Mouse (Mus musculus): ENCODE results near the gene Ccdc62. TPM values are rescaled to one million over a fixed set of nuclear protein-coding genes. Genes with fewer than 3 reads are reported as not detected.
A peak's percentile ranks its signal among the peaks of the same experiment; 100 is the strongest.

Ccdc62 gene
- polyA plus RNA-seq, 1 experiment, result 10.6 TPM

DNA sequence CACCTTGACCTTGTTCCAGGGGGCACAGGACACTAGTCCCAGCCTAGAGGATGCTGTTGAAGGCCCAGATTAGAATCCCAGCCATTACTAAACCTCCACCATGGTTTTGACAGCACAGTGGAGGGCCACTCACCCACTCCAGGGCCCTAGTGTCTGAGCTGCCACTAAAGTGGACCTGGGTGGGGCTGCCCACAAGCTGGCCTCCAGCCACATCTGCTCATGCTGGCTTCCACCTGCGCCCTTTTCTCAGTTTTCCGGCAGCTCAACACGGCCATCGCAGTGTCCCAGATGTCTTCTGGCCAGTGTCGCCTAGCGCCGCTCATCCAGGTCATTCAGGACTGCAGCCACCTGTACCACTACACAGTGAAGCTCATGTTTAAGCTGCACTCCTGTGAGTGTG lies 64.0 kb downstream of the Ccdc62 start:
- Histone ChIP-seq H3K27ac (ENCODE audit: control insufficient read depth, insufficient read depth, low read depth, low read length, poor library complexity) (no peak overlapping the region), H3K4me1 (ENCODE audit: control insufficient read depth, insufficient read depth, low read length) (no peaks in the 10 kb centered on the region), H3K4me3 (replicated peaks; ENCODE audit: control insufficient read depth, low read depth, low read length) (no peak overlapping the region)
- WGBS, result 92% methylated on average over 7 of the region's 7 CpGs
- TF ChIP-seq CTCF (IDR thresholded peaks at IDR 0.05; ENCODE audit: control insufficient read depth, insufficient read depth, low read length), result no peak
- no peak for TF ChIP-seq POLR2A (IDR thresholded peaks at IDR 0.05; ENCODE audit: borderline replicate concordance, control insufficient read depth, low read depth, low read length)

DNA sequence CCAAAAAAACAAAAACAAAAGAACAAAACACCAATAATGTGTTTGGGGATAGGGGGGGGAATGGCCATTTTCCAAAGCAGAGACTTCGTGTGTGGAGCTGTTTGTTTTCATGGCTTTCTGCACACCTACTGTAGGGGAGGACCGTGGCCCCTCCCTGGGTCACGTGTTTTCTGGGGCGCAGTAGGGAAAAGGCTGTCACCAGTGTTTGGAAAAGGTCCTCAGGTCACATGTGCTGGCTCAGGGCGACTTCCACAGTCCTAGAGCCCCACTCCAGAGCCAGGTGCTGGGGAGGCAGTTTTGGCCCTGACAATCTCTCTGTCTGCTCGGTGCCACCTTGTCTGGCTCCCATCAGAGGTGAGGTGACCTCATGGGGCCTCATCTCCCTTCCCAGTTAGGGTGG lies 64.9 kb downstream of the Ccdc62 start:
- no peak overlapping the region for H3K4me3 ChIP-seq (replicated peaks; ENCODE audit: control insufficient read depth, low read depth, low read length)
- 82% methylated on average over 6 of the region's 6 CpGs for WGBS
- no peak for TF ChIP-seq CTCF (IDR thresholded peaks at IDR 0.05; ENCODE audit: control insufficient read depth, insufficient read depth, low read length)
- no peak for TF ChIP-seq POLR2A (IDR thresholded peaks at IDR 0.05; ENCODE audit: borderline replicate concordance, control insufficient read depth, low read depth, low read length)
- H3K27ac ChIP-seq (ENCODE audit: control insufficient read depth, insufficient read depth, low read depth, low read length, poor library complexity), result no peak overlapping the region
- no peaks in the 10 kb centered on the region for H3K4me1 ChIP-seq (ENCODE audit: control insufficient read depth, insufficient read depth, low read length)

DNA sequence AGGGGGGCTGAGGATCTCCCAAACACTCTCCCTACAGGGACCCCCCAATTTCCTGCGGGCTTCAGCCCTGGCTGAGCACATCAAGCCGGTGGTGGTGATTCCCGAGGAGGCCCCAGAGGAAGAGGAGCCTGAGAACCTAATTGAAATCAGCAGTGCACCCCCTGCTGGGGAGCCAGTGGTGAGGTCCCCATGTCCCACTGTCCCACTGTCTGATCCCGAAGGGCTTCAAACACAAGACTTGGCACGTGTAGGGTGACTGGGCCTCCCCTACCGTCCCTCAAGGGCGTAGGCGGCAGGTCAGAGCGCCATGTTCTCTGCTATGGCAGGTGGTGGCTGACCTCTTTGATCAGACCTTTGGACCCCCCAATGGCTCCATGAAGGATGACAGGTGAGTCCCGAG lies 65.7 kb downstream of the Ccdc62 start:
- TF ChIP-seq CTCF (IDR thresholded peaks at IDR 0.05; ENCODE audit: control insufficient read depth, insufficient read depth, low read length) (no peak), POLR2A (IDR thresholded peaks at IDR 0.05; ENCODE audit: borderline replicate concordance, control insufficient read depth, low read depth, low read length) (no peak)
- Histone ChIP-seq H3K27ac (ENCODE audit: control insufficient read depth, insufficient read depth, low read depth, low read length, poor library complexity) (no peak overlapping the region), H3K4me1 (ENCODE audit: control insufficient read depth, insufficient read depth, low read length) (no peaks in the 10 kb centered on the region), H3K4me3 (replicated peaks; ENCODE audit: control insufficient read depth, low read depth, low read length) (no peak overlapping the region)
- 85% methylated on average over 10 of the region's 10 CpGs for WGBS

DNA sequence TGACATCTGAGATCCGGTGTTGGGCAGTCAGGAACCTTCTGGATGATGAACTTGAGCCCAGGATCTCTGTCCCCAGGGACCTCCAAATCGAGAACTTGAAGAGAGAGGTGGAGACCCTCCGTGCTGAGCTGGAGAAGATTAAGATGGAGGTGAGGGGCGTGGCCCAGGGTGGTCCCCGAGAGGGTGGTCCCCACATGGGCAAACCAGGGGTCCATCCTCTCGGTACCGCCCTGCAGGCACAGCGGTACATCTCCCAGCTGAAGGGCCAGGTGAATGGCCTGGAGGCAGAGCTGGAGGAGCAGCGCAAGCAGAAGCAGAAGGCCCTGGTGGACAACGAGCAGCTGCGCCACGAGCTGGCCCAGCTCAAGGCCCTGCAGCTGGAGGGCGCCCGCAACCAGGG lies 66.2 kb downstream of the Ccdc62 start:
- TF ChIP-seq POLR2A (IDR thresholded peaks at IDR 0.05; ENCODE audit: borderline replicate concordance, control insufficient read depth, low read depth, low read length), result 0 out of 2 replicates have a peak, but pooled peaks have one; percentile 28
- TF ChIP-seq CTCF (IDR thresholded peaks at IDR 0.05; ENCODE audit: control insufficient read depth, insufficient read depth, low read length), result no peak
- Histone ChIP-seq H3K4me3 (replicated peaks; ENCODE audit: control insufficient read depth, low read depth, low read length) (no peak overlapping the region), H3K27ac (ENCODE audit: control insufficient read depth, insufficient read depth, low read depth, low read length, poor library complexity) (no peak overlapping the region; the same call in 1 of the 2 replicates), H3K4me1 (ENCODE audit: control insufficient read depth, insufficient read depth, low read length) (no peaks in the 10 kb centered on the region)
- WGBS, result 83% methylated on average over 14 of the region's 14 CpGs

DNA sequence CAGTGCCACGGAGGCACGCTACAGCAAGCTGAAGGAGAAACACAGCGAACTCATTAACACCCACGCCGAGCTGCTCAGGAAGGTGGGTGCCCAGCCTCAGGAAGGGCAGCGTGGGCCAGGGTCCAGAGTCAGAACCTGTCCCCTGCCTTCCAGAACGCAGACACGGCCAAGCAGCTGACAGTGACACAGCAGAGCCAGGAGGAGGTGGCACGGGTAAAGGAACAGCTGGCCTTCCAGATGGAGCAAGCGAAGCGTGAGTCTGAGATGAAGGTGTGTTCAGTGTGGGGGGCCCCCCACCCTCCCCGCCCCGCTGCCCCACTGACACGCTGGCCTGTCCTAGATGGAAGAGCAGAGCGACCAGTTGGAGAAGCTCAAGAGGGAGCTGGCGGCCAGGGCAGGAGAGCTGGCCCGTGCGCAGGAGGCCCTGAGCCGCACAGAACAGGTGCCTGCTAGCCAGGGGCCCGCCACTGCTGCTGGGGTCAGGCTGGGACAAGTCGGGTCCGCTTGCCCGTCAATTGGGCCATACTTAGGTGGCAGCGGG lies 66.8 kb downstream of the Ccdc62 start:
- H3K4me1 ChIP-seq (ENCODE audit: control insufficient read depth, insufficient read depth, low read length), result no peaks in the 10 kb centered on the region
- no peak overlapping the region; the same call in 1 of the 2 replicates for H3K27ac ChIP-seq (ENCODE audit: control insufficient read depth, insufficient read depth, low read depth, low read length, poor library complexity)
- 91% methylated on average over 24 of the region's 24 CpGs for WGBS
- no peak for TF ChIP-seq CTCF (IDR thresholded peaks at IDR 0.05; ENCODE audit: control insufficient read depth, insufficient read depth, low read length)
- TF ChIP-seq POLR2A (IDR thresholded peaks at IDR 0.05; ENCODE audit: borderline replicate concordance, control insufficient read depth, low read depth, low read length), result no peak
- no peak overlapping the region for H3K4me3 ChIP-seq (replicated peaks; ENCODE audit: control insufficient read depth, low read depth, low read length)

DNA sequence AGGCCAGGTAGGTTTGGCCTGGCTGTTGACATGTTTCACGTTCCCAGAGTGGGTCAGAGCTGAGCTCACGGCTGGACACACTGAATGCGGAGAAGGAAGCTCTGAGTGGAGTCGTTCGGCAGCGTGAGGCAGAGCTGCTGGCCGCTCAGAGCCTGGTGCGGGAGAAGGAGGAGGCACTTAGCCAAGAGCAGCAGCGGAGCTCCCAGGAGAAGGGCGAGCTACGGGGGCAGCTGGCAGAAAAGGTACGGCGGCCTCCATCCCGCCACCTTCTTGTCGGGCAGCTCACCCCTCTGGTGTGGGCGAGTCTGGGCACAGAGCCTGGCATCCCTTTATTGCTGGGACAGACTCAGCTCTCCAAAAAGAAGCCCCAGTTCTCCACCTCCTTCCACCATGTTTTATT lies 67.3 kb downstream of the Ccdc62 start:
- no peak for TF ChIP-seq CTCF (IDR thresholded peaks at IDR 0.05; ENCODE audit: control insufficient read depth, insufficient read depth, low read length)
- TF ChIP-seq POLR2A (IDR thresholded peaks at IDR 0.05; ENCODE audit: borderline replicate concordance, control insufficient read depth, low read depth, low read length), result no peak
- WGBS, result 91% methylated on average over 16 of the region's 16 CpGs
- no peak overlapping the region for H3K27ac ChIP-seq (ENCODE audit: control insufficient read depth, insufficient read depth, low read depth, low read length, poor library complexity)
- H3K4me3 ChIP-seq (replicated peaks; ENCODE audit: control insufficient read depth, low read depth, low read length), result no peak overlapping the region
- H3K4me1 ChIP-seq (ENCODE audit: control insufficient read depth, insufficient read depth, low read length), result no peaks in the 10 kb centered on the region

DNA sequence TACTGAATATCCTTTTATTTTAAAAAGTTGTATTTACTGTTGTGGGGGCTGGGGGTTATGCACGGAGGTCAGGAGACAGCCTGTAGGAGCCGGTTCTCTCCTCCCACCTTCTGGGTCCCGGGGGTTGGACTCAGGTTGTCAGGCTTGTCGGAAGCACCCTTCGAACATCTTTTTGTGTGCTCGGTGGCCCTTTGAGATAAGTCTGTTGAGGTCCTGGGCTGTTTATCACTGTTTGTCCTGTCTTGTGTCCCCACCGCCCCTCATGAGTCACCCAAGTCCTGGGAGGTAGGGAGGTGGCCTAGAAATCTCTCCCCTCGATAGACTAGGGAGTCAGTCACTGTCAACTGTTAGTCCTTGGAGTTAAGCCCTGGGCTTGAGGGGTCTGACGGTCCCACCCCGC lies 67.9 kb downstream of the Ccdc62 start:
- TF ChIP-seq CTCF (IDR thresholded peaks at IDR 0.05; ENCODE audit: control insufficient read depth, insufficient read depth, low read length), result no peak
- no peak for TF ChIP-seq POLR2A (IDR thresholded peaks at IDR 0.05; ENCODE audit: borderline replicate concordance, control insufficient read depth, low read depth, low read length)
- H3K4me1 ChIP-seq (ENCODE audit: control insufficient read depth, insufficient read depth, low read length), result no peaks in the 10 kb centered on the region
- H3K4me3 ChIP-seq (replicated peaks; ENCODE audit: control insufficient read depth, low read depth, low read length), result no peak overlapping the region
- 64% methylated on average over 10 of the region's 10 CpGs for WGBS
- H3K27ac ChIP-seq (ENCODE audit: control insufficient read depth, insufficient read depth, low read depth, low read length, poor library complexity), result no peak overlapping the region

DNA sequence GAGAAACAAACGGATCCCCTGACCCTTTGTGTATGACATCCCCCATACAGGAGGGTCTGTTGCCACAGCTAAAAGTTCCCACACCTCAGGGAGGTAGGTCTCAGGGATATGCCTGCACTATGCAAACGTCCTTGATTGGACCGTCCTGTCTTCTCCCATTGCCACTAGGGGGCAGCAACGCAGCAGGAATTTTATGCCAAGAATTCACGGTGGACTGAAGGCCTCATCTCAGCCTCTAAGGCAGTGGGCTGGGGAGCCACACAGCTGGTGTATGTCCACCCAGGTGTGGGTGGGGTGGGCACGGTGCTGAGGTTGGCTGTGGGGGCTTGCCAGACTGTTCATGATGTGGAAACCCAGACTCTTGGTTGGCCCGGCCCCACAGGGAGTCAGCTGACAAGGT lies 70.3 kb downstream of the Ccdc62 start:
- Histone ChIP-seq H3K4me1 (ENCODE audit: control insufficient read depth, insufficient read depth, low read length) (no peaks in the 10 kb centered on the region), H3K4me3 (replicated peaks; ENCODE audit: control insufficient read depth, low read depth, low read length) (no peak overlapping the region), H3K27ac (ENCODE audit: control insufficient read depth, insufficient read depth, low read depth, low read length, poor library complexity) (no peak overlapping the region)
- 11% methylated on average over 7 of the region's 7 CpGs for WGBS
- TF ChIP-seq CTCF (IDR thresholded peaks at IDR 0.05; ENCODE audit: control insufficient read depth, insufficient read depth, low read length), result peak; percentile 98
- no peak for TF ChIP-seq POLR2A (IDR thresholded peaks at IDR 0.05; ENCODE audit: borderline replicate concordance, control insufficient read depth, low read depth, low read length)

DNA sequence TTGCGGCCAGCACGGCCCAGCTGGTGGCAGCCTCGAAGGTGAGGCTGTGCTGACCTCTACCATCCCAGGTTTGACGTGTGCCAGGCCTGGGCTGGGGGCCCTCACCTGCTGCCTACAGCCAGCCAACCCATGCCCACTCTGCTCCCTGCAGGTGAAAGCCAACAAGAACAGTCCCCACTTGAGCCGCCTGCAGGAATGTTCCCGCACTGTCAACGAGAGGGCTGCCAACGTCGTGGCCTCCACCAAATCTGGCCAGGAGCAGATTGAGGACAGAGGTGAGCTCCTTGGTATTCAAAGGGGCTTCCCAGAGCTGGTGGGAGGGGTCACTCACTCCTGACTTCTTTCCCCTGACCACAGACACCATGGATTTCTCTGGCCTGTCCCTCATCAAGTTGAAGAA lies 70.8 kb downstream of the Ccdc62 start:
- H3K4me1 ChIP-seq (ENCODE audit: control insufficient read depth, insufficient read depth, low read length), result no peaks in the 10 kb centered on the region
- TF ChIP-seq POLR2A (IDR thresholded peaks at IDR 0.05; ENCODE audit: borderline replicate concordance, control insufficient read depth, low read depth, low read length) (0 out of 2 replicates have a peak, but pooled peaks have one; percentile 9), CTCF (IDR thresholded peaks at IDR 0.05; ENCODE audit: control insufficient read depth, insufficient read depth, low read length) (no peak)
- 59% methylated on average over 9 of the region's 9 CpGs for WGBS

More for the DNA sequence above, 70.8 kb downstream of the Ccdc62 start:
- H3K4me3 ChIP-seq (replicated peaks; ENCODE audit: control insufficient read depth, low read depth, low read length), result no peak overlapping the region
- no peak overlapping the region for H3K27ac ChIP-seq (ENCODE audit: control insufficient read depth, insufficient read depth, low read depth, low read length, poor library complexity)
